Mouse (Mus musculus) urinary bladder, postnatal 25 days (tissue): Measurements from ENCODE around the gene Exoc2.

Experiments
- DNase-seq: peaks from one replicate; pipeline ENCODE4 v3.0.0; 2022; ENCODE audit warnings: low spot score

Gene Exoc2

GRCm38 (mm10) chr13:30973501-30974246 is at the start of gene Exoc2, which contains the start of gene Gm5447:
Gene Exoc2, minus strand, starts transcription at chr13:30974093.
Gene Gm5447, plus strand, starts transcription at chr13:30974204.
- DNase-seq, result peak; percentile 80

DNA sequence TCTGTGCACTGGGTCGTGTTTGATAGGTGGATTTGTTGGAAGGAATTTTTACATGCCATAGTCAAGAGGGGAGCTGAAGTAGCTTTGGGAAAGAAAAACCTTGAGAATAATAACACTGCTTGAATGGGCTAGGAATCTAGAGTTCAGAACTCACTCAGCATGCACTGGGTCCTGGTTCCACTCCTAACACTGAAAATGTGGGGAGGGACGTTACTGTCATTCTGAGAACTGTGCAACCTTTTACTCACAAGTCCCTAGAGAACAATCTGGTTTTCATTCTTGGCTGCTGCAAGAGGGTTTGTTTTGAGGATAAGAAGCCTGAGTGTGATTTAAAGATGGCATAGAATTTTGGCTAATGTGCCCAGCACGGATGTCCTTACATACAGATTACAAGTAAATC is 49.8 kb upstream of the Exoc2 start:
- DNase-seq, result no peak

GRCm38 (mm10) chr13:31021927-31022326 is 48.0 kb upstream of the Exoc2 start:
- no peak for DNase-seq

DNA sequence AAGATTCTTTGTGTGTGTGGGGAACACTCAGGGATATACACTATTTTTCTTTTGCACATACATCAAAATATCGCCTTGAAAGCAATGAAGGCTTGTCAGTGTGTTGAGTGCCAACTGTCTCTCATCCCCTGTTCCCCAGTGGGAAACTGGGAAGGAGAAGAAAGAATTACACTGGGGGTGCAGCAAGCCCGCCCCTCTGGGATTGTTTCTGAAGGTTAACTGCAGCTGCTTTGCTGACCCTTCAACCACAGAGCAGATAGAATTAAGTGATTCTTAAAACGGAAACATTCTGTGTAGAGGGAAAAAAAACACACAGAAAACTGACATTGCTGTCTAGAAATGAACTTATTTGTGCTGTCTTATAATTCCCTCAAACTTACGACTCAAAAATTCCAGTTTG is 47.6 kb upstream of the Exoc2 start:
- no peak for DNase-seq

GRCm38 (mm10) chr13:31017545-31017944 is 43.7 kb upstream of the Exoc2 start:
- no peak for DNase-seq

GRCm38 (mm10) chr13:31004995-31005394 is 31.1 kb upstream of the Exoc2 start:
- no peak for DNase-seq

- no peak for DNase-seq
Observed at GRCm38 (mm10) chr13:31004458-31004857, 30.6 kb upstream of the Exoc2 start.

GRCm38 (mm10) chr13:30999799-31000198 is 25.9 kb upstream of the Exoc2 start:
- no peak for DNase-seq

- no peak for DNase-seq
Observed at GRCm38 (mm10) chr13:30997526-30998253, 23.8 kb upstream of the Exoc2 start.

- DNase-seq, result no peak
Observed at GRCm38 (mm10) chr13:30994249-30994858, 20.5 kb upstream of the Exoc2 start.

DNA sequence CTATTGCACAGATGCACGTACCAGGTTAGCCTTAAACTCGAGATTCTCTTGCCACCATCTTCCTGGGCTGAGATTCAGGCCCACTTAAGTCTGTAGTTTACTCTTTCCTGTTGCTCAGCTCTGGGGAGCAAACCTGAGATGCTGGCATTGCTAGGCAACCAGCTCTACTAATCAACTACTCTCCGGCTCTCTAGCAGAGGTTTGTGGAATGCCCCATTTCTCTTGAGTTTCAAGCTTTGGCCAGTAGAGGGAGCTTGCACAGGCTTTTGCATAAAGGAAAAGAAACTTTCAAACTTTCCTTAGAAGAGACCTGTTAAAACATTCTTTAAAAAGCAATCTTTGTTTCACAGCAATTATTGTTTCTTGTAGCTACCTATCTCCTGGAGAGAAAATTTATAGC is 19.9 kb upstream of the Exoc2 start:
- no peak for DNase-seq

GRCm38 (mm10) chr13:30990233-30990632 is 16.3 kb upstream of the Exoc2 start:
- no peak for DNase-seq

DNA sequence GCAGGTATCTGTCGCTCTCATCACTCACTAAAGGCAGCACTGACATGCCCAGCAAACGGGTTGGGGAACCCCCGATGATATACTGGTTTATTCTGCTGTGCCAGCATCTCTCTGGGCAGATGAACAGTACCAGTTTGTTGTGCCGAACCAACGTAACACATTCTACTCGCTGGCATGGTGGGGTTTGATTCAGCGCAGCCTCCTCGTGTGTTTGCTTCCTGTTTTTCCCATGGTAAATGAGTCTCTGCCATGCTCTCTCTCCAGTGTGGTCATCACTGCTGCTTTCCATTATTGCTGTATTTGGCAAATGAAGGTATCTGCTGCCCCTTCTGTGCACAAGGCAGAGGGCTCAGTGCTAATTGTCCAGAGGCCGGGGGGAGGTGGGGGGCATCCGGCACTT is 15.8 kb upstream of the Exoc2 start:
- no peak for DNase-seq

DNA sequence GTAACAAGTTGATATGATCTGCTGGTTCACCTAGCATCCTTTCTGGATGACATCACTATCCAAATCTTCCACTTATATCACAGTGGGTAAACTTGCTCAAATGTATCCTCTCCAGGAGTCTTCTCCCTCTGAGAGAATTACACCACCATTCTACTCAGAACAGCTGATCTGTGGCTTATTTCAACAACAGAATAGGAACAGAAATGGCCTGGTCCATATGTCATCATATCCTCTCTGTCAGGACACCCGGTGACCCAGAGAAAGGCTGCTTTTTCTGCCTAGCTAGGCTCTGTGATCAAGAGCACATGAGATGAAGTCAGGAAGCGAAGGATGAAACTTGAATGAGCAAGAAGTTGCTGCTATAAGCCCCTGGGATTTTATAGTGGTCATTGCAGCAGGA is 13.8 kb upstream of the Exoc2 start:
- no peak for DNase-seq

GRCm38 (mm10) chr13:30986934-30987455 is 13.1 kb upstream of the Exoc2 start:
- DNase-seq, result no peak

- DNase-seq, result no peak
Observed at GRCm38 (mm10) chr13:30985598-30986466, 11.9 kb upstream of the Exoc2 start.

- no peak for DNase-seq
Observed at GRCm38 (mm10) chr13:30985275-30985597, 11.3 kb upstream of the Exoc2 start.

DNA sequence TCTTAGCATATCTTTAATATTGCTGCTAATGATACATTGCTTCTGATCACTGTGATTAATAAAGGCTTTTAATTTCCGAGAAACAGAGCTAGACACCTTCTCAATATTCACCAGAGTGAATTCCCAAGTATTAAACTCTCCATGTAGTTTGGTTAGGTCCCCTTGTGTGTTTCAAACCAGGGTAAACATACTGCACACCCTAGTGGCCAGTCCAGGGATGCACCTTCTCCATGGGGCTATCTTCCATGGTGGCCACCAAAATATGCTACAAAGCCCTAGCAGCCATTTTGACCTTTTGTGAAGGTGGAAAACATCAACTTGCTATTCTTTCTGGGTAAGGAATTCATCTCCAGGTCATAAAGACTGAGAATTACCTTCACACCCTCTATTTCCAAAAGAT is 7.8 kb upstream of the Exoc2 start:
- DNase-seq, result peak; percentile 37

DNA sequence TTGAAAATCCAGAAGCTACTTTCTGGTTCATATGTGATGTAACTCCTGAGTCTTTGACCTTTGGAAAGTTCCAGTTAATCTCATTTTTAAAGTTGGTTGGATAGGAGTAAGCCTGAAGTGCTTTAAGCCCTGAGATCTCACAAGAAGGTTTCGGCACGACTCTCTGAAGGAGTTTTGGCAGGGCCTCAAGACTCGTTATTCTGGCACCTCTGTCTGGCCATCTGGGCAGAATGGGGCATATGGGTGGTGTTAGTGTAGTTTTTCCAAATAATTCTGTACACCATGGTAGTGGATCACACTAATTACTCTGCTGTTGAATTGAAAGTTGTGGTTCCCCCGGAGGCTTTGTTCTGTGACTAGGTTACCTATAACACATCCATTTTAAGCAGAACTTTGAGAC is 4.3 kb upstream of the Exoc2 start:
- no peak for DNase-seq

DNA sequence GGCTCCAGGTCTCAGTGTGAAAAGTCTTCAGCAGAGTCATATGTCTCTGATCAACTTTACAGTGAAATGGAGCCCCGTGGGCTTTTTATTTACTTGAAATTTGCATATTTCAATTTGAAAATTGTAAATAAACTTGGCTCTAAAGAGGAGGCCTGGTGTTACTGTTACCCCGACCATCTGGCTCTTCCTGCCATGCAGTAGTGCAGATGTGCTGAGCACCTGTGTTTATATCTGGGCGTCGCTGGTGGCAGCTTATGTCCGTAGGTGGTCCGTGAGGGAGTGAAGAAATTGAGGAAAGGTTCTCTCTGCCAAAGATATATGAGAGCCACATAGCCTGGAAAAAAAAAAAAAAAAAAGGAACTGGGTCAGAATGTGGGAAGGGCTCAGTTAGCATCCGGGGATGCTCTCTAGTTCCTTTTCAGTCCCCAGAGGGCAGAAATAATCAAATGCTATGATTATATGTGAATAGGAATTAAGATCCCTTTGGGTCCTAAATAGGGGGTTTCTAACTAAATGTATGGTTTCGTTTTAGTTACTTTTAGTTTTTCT is 2.7 kb upstream of the Exoc2 start:
- DNase-seq, result no peak

DNA sequence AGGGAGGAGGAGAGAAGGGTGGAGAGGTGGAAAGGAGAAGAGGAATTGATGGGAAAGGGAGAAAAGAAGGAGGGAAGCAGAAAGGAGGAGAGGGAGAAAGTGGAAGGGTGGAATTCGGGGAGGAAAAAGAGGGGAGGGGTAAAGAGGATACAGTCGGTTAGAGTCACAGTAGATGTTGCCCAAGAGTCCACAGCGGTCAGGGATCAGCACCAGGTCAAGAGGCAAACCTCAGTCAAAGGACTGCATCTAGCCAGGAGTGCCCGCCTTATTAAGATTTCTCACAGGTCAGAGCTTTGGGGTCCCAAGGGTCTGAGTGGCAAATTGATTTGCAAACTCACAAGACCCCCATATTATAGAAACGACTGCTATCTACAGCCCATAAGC is 346 bp upstream of the Exoc2 start:
- no peak for DNase-seq

GRCm38 (mm10) chr13:30972102-30972501 is 1.8 kb downstream of the Exoc2 start:
- no peak for DNase-seq
